Mouse (Mus musculus): ENCODE measurements around the gene Smyd3. TPM values are rescaled to one million over a fixed set of nuclear protein-coding genes. Genes with fewer than 3 reads are reported as not detected.
A peak's percentile ranks its signal among the peaks of the same experiment; 100 is the strongest.

Smyd3 gene
- total RNA-seq, 4 experiments from 2014 or later, result 6.9 to 17.0 (median 12.2) TPM

GRCm38 (mm10) chr1:179059286-179060112, 458.3 kb downstream of the Smyd3 start:
- DNase-seq, result no peak

- no peak for DNase-seq
Observed at GRCm38 (mm10) chr1:179058675-179059074, 459.2 kb downstream of the Smyd3 start.

GRCm38 (mm10) chr1:179055760-179056159, 462.1 kb downstream of the Smyd3 start:
- no peak for DNase-seq

GRCm38 (mm10) chr1:179054385-179055116, 463.3 kb downstream of the Smyd3 start:
- DNase-seq, result no peak

GRCm38 (mm10) chr1:179052545-179053180, 465.2 kb downstream of the Smyd3 start:
- DNase-seq, result no peak

GRCm38 (mm10) chr1:179047931-179048596, 469.8 kb downstream of the Smyd3 start:
- no peak for DNase-seq

GRCm38 (mm10) chr1:179045856-179046714, 471.8 kb downstream of the Smyd3 start:
- no peak for DNase-seq

GRCm38 (mm10) chr1:179044165-179044564, 473.7 kb downstream of the Smyd3 start:
- DNase-seq, result no peak

- no peak for DNase-seq
Observed at GRCm38 (mm10) chr1:179043644-179044043, 474.2 kb downstream of the Smyd3 start.

- DNase-seq, result peak; percentile 72
Observed at GRCm38 (mm10) chr1:179041905-179042337, 475.9 kb downstream of the Smyd3 start.

GRCm38 (mm10) chr1:179041231-179041904, 476.5 kb downstream of the Smyd3 start:
- DNase-seq, result no peak

GRCm38 (mm10) chr1:179038801-179039200, 479.0 kb downstream of the Smyd3 start:
- DNase-seq, result no peak

GRCm38 (mm10) chr1:179032947-179033346, 484.9 kb downstream of the Smyd3 start:
- DNase-seq, result no peak

GRCm38 (mm10) chr1:179031581-179031980, 486.3 kb downstream of the Smyd3 start:
- DNase-seq, result no peak

GRCm38 (mm10) chr1:179026614-179027013, 491.2 kb downstream of the Smyd3 start:
- DNase-seq, result no peak

- DNase-seq, result no peak
Observed at GRCm38 (mm10) chr1:179025169-179025568, 492.7 kb downstream of the Smyd3 start.

- no peak for DNase-seq
Observed at GRCm38 (mm10) chr1:179023486-179023885, 494.4 kb downstream of the Smyd3 start.

- no peak for DNase-seq
Observed at GRCm38 (mm10) chr1:179017428-179017827, 500.4 kb downstream of the Smyd3 start.

GRCm38 (mm10) chr1:179013021-179013420, 504.8 kb downstream of the Smyd3 start:
- no peak for DNase-seq

GRCm38 (mm10) chr1:179012273-179012672, 505.6 kb downstream of the Smyd3 start:
- peak; percentile 21 for DNase-seq

- DNase-seq, result no peak
Observed at GRCm38 (mm10) chr1:179010756-179011155, 507.1 kb downstream of the Smyd3 start.

Data from adrenal gland, adult 8-10 months (tissue).